Mouse (Mus musculus) neutrophil, adult 59 days (primary cell): ENCODE data around the gene 4933416C03Rik. TPM values are rescaled to one million over a fixed set of nuclear protein-coding genes. Genes with fewer than 3 reads are reported as not detected.

Experiments used
- total RNA-seq, 2 experiments: library from RNA; stranded (reverse); gene quantifications; 1 replicate in 1 of 2; 2 replicates in 1 of 2; pipeline ENCODE4 v1.2.4; 2023

4933416C03Rik gene
- under 1 TPM; 0.60 to 0.71 TPM for total RNA-seq

DNA sequence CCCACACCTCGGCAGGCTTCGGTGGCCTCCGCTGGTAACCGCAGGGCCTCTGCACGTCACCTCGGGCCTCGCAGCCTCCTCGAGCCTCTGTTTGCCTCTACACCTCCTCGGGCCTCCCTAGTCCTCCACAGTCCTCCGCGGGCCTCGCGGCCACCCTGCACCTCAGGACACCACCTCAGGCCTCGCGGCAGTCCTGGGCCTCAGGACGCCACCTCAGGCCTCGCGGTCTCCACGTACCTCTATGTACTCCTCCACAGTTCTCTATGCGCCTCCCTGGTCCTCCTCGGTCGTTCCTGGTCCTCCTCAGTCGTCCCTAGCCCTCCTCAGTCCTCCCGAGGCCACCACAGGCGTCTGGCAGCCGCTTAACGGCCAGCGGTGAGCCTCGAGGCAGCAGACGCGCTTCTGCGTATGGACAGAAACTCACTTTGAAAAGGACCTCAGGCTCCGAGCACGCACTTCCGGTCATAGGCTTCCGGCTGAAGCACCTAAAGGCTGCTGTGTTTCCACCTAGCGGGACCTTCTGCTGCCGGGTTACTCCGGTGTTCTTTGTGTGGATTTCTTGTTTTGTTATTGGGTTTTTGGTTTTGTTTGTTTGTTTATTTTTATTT is at the start of gene 4933416C03Rik:
Gene 4933416C03Rik (minus strand): TSS at position 51 of the 608 bp plus-strand sequence.

Other genes starting within 250 kb of the 4933416C03Rik start
- 1 to 10 TPM; 2.5 to 3.6 TPM for gene Ptprr, start 95.7 kb downstream of the 4933416C03Rik start, total RNA-seq
- under 1 TPM; 0.53 to 0.79 TPM for gene Ptprb, start 161.6 kb upstream of the 4933416C03Rik start, total RNA-seq